Mouse (Mus musculus) CD4-positive, CD25-positive, alpha-beta regulatory T cell, adult 4 months (primary cell): ENCODE results near the gene Lpcat4. TPM values are rescaled to one million over a fixed set of nuclear protein-coding genes. Genes with fewer than 3 reads are reported as not detected.
"Not testable (repeated sequence)": the region's sequence is repeated elsewhere in the genome, so short reads cannot be mapped to it uniquely, and the experiment has no call there.

Experiments used
- ATAC-seq: one replicate; pipeline ENCODE4 v1.8.0; 2017
- polyA plus RNA-seq, 2 experiments: library from polyadenylated mRNA; unstranded; fragments of 100-300 nt; shearing (Covaris generic); gene quantifications; one replicate each; pipeline ENCODE4 v1.2.1; 2017

The Lpcat4 gene
- polyA plus RNA-seq, 2 experiments from 2014 or later: 23.6 to 39.7 TPM

DNA sequence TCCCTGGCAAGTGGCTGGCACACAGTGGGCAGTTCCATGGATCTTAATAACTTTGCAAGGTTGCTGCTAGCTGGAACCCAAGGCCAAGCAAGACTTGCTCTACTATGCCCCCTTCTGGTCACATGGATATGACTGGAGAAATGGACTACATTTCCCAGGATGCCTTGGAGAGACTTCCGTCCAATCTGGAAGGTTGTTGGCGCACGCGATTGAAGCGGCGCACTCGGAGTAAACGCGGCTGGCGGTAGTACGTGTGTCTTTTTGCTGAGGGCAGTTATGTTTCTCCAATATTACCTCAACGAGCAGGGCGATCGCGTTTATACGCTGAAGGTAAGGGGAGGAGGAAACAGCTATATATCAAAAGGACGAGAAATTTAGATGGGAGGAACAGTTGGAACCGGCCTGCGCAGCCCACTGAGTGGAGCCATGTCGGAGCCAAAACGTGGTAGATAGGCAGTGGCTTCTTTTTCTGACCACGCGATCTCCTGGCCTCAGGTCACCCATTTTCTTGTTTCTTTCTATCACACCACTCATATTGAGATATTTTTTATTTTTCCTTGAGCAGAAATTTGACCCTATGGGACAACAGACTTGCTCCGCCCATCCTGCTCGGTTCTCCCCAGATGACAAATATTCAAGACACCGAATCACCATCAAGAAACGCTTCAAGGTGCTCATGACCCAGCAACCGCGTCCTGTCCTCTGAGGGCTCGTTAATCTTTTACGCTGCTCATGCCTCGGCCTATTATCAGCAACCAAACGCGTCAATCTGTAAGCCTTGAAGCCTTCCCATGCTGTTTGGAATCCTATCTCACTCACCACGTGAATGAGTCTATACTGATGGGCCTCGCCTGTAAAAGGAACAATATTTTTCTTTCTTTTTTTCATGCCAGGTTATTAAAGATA, 22.7 kb downstream of the Lpcat4 start, which contains the start of gene Nop10:
Nop10 (plus strand) TSS at position 179 of the 906 bp plus-strand sequence.
- peak; percentile 63 for ATAC-seq

DNA sequence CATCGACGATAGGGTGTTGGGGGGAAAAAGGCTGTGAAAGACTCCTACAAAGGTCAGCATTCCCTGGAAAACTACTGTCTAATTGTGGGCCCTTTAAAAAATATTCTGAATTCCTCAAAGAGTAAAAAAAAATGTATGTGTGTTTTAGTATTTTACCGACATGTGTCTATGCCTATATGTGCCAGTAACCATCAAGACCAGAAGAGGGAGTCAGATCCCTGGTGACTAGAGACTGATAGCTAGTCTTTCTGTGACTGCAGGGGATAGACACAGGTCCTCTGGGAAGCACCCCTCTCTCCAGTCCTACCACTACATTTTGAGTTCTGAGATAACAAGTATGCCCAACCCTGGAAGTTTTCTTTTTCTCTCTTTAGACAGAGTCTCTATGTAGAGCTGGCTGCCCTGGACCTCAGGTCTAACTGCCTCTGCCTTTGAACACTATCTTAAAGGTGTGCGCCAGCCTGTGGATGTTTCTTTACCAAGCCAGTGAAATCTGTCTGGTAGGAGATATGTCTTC, 23.6 kb downstream of the Lpcat4 start:
- no peak for ATAC-seq

DNA sequence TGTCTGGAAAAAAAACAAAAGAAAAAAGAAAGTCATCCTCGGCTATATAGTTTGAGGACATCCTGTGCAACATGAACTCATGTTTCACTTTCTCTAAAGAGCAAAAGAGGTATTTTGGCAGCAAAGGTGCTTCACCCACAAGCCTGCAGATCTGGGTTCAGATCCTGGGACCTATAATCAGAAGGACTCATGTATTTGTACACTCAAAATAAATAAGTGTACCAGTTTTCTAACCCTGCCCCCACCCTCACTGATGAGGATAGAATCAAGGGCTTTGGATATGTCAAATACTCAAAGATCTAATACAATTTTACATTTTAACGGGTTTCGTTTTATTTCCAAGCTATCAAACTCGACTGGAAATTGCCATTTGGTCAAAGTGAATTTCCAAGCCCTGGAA, 25.1 kb downstream of the Lpcat4 start:
- no peak for ATAC-seq

DNA sequence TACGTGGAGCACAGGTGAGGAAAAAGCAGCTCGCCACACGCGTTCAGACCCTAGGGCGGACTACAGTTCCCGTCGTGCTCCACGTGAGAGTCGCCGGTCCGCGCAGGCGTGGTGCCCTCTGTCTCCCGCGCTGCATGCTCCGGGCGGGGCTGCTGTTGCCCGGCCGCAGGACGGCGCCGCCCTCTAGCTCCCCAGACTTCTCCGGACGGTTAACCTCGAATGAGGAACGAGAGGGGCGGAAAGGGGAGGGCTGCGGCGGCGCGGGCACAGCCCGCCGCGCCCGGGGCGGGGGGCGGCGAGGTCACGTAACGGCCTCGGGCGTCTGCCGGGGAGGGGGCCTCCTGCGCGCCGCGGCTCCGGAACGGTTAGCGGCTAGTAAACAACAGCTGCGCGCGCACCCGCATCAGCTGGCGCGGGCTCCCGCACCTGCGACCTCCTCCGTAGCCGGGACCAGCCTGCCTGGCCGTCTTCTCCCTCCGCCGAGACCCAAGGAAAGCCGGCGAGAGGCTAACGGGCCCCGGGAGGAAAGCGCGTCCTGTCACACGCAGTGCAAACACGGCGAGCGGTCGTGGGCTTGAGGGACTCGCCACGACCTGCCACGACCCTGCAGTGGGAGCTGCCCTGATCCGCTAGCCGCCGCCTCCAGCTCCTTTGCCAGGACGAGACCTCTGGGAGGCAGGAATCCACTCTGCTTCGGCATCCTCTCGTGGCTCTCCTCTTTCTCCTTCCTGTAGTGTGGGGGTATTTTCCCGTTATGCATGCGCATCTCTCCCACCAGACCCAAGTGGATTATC, 26.4 kb downstream of the Lpcat4 start, which contains the start of gene Slc12a6:
Slc12a6 (plus strand) TSS at position 378 of the 794 bp plus-strand sequence.
- peak; percentile 69 for ATAC-seq

DNA sequence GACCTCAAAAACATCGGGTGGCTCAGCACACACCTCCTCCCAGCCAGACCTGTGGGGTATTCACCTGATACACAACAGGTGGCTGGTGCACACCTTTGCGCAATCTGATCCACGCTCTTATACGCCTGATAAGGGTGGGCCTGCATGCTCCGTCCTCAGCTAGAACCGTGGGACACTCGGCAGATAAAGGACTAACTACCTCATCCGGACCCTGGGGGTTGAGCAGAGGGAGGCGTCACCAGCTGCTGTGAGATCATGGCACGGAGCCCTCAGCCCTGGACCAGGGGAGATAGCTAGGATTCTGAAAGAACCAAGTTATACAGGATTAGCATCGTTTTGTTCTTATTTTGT, 26.9 kb downstream of the Lpcat4 start, which contains the start of gene Gm21985:
Gm21985 (plus strand) TSS at position 73 of the 351 bp plus-strand sequence.
- ATAC-seq: peak; percentile 19

DNA sequence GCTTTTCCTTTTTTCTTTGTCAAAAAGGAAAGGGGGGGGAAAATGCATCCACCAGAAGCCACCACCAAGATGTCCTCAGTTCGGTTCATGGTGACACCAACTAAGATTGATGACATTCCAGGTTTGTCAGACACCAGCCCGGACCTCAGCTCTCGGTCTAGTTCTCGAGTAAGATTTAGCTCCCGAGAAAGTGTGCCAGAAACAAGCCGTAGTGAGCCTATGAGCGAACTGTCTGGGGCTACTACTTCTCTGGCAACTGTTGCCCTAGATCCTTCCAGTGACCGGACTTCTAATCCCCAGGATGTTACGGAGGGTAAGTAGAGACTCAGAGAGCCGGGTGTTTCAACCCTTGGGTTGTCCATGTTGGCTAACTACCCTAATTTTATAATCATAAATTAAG, 27.5 kb downstream of the Lpcat4 start:
- no peak for ATAC-seq

DNA sequence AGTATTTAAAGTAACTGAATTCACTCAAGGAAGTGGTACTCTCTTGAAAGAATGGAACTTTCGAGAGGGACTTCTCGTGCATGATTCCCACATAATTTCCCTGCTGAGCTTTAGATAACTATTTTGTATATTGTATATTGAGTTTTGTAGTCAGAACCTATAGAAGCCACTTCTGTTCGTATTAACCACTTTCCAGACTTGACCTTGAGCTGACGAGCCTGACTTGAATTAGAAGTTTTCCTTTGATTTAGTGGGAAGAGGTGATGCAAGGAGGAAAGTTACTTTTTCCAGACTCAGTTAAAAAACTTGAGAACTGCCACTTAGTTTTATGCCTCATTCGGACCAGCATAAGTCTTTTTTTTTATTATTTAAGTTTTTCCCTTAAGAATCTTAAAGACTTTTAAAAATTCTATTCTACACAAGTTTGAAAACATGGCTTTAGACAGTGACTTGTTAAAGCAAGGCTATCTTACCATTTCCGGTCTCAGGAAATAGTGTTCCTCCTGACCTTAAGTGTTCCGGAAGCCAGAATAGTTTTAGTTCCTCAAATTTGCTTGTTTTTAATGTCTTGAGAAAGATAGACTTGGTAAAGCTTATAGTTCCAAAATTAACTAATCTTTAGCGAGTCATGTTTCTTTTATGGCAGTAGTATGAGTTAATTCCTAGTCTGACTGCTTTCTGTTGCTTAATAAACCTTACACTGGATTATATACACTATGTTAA, 28.4 kb downstream of the Lpcat4 start:
- peak; percentile 27 for ATAC-seq

DNA sequence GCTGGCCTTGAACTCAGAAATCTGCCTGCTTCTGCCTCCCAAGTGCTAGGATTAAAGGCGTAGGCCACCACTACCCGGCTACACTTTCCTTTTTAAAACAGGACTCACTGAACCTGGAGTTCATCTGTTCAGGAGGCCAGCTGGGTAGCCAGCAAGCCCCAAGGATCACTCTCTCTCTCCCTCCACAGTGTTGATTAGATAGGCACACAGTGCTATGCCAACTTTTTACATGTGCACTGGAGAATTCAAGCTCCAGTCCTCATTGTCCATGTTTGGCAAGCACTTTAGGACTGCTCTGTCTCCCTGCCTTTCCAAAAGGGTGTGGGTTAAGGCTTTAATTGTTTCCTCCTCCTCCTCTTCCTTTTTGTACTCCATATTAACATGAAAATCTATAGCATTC, 30.7 kb downstream of the Lpcat4 start:
- no peak for ATAC-seq

DNA sequence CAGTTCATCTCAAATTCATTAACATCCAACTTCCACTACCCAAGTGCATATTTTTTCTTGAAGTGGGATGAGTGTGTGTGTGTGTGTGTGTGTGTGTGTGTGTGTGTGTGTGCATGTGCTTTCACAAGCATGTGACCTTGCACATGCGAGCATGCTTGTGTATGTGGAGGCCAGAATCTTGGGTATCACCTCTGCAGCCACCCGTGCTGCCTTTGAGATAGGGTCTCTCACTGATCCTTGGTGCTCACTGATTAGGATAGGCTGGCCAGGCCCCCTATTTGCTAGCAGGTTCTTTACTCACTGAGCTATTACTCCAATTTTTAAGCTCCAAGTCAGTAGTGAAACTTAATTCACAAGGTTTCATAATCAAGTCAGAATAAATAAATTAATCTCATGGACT, 33.6 kb downstream of the Lpcat4 start:
- ATAC-seq: no peak

DNA sequence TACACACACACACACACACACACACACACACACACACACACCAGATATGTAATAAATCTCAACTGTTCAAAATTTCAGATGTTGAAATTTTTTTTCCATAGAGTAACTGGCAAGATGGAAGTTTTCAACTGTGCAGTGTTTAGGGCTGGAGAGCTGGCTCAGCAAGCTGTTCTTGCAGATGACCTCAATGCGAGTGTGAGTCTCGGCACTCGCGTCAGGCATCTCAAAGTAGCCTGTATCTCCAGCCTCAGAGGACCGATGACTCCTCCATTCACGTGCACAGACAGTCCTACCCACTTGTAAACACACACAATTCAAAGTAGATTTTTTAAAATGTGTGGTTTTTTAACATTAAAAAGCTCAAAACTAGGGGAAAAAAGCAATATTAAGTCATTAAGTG, 34.2 kb downstream of the Lpcat4 start:
- ATAC-seq: no peak

DNA sequence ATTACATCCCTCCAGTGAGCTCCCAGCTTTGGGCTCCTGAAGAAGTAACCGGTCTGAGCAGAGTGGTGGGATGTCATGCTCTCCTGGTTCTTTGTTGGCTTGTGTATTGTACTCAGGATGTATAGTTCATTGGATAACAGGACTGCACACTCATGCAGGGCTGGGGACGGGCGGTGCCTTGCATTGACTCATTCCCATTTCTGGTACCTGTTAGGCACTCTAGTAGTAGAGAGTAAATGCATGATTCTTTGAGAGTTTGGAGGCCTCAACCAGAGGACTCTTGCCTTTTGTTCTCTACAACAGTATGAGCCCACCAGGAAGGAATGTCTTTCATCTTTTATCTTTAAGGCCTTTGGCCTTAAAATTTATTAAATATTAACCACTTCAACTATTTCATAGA, 37.6 kb downstream of the Lpcat4 start:
- ATAC-seq: no peak

DNA sequence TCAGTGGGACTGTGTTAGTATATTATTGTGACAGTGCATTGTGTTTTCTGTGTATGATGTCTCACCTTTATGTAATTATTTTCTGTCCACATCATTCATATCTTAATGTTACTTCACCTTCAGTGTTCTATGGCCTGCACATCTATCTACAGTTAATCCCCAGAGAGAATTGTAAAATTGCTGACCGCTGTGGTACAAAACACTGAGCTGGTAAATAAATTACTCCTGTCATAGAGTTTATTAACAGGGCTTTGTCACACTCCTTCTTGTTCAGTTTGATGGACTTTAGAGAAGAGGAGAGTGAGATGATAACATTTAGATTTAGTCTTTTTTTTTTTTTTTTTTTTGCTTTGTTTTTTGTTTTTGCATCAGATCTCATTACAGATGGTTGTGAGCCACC, 43.6 kb downstream of the Lpcat4 start:
- ATAC-seq: no peak

DNA sequence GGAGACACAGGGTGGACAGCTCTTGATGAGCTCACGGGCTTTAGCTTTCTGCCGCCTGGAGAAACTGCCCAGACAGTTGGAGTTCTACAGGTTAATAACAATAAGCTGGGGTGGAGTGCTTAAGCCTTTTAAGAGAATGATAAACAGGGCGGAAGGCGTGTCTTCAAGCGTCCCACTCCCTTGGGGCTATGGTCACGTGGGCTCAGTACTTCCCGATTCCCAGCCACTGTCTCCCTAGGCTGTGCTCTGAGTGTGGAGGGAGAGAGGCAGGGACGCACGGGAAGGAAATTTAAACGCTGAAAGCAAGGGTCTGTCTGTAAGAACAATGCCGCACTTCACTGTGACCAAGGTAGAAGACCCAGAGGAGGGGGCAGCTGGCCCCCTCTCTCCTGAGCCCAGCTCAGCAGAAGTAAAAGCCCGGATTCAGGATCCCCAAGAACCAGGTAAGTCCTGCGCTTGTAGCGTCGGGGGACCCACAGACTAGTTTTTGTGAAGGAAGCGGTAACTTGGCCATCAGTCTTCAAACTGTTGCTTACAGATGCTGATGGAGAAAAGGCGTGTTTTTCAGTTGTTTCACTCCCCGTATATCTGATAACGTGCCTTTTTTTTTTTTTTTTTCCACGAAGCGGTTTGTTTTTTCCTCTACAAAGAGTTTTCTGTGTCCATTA, 45.2 kb downstream of the Lpcat4 start:
- peak; percentile 68 for ATAC-seq

DNA sequence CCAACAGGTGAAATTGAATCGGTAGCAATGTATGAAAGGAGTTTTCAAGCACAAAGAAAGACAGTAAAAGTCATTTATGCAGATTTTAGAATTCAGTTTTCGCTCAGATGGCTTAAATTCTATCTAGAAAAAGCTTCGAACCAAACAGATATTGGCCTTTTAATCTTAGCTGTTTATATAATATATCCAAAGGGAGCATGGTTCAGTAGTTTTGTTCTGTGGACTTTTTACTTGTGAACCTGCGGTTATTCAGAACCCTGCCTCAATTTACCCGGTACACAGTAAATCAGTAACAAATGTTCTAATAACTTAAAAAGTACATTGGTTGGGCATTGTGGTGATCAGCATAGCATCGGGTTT, 45.7 kb downstream of the Lpcat4 start:
- ATAC-seq: no peak

DNA sequence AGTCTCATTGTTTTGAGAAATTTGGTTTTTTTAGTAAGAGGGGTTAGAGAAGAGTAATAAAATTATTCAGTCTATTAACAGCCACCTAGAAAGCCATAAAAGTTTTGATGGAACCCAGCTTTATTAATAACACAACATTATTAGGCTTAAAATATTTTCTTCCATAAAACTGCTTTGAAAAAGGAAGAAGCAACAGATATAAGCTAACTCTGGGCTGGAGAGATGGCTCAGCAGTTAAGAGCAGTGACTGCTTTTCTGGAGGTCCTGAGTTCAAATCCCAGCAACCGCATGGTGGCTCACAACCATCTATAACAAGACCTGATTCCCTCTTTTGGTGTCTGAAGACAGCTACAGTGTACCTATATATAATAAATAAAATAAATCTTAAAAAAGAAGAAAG, 46.8 kb downstream of the Lpcat4 start:
- ATAC-seq: not testable (repeated sequence)

DNA sequence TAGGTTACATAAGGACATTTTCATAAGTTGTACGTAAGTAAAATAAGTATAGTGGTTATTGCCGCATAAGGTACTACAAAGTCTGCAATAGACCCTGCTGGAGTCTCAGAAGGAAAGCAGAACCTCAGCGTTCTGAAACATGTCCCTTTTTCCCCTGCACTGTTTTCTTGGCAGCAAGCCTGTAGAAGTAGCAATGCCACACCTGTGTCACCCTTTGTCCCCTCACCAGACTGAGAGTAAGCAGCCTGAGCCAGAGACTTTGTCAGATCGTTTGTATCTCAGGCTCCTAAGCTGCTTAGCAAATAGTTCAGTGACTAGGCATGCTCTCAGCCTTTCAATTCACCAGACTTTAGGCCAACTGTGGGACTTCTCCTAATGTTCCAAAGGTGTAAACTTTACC, 47.8 kb downstream of the Lpcat4 start:
- no peak for ATAC-seq

DNA sequence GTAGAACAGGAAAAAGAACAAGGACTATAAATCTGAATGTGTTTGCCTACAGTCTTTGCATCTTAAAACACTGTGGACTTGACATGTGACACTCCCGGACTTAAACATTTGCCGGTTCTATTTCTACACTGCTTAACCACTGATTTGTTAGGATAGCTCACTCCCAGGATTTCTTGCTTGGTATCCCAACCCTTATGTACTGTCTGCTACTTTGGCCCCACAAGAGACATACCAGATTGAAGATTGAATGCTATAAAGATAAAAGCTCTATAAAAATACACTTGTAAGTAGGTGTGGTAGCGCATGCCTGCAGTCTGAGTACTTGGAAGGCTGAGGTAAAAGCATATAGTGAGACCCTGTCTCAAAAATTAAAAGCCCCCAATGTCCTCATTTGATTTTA, 50.2 kb downstream of the Lpcat4 start:
- no peak for ATAC-seq

DNA sequence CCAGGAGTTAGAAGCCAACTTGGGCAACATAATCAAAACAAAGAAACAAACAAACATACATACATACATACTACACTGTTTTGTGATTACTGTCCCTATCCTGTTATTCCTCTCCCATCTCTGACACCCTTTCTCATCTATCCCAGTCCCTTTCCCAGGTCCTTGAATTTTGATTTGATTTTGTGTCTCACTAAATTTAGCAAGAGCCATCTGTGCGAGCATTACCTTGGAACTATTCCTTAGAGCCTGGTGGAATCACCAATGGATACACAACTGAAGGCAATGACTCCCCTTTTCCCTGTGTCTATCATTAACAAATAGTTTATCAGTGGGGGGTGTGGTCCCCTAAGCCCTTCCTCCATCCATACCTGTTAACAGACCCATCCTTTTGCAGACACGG, 53.6 kb downstream of the Lpcat4 start:
- ATAC-seq: no peak

DNA sequence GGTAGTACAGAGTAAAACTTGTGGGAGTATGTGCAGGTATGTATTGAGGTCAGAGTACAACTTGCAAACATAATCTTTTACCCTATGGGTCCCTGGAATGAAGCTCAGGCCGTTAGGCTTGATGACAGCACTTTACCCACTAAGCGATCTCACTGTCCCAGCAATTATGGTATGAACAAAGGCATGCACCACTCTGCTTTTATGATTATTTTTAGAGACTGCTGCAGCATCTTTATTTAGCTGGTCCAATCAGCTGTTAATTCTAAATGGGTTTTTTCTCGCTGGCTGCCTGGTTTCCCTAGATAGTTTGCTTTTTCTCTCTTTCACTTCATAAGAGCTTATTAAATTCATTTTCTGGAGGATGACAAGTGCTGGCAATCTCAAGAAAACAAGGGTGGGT, 56.9 kb downstream of the Lpcat4 start:
- ATAC-seq: no peak
